Mouse (Mus musculus) liver, adult 2 months (tissue): ENCODE measurements at regions not wholly inside any gene's neighbourhood (a gene's known extent, or its start where the extent isn't known, plus 50 kb on each side); places are given as distances from the start of the nearest gene placed in this dataset.

Experiments used
- CTCF ChIP-seq: fragments of 200-500 bp; IDR thresholded peaks from 2 replicates; pipeline ENCODE4 v1.5.1; 2011; ENCODE audit warnings: low read depth, low read length, control low read depth
- POLR2A ChIP-seq: fragments of 200-500 bp; IDR thresholded peaks from 2 replicates; pipeline ENCODE4 v1.6.1; 2011; ENCODE audit warnings: low read length, control low read depth; ENCODE audit not compliant: insufficient read depth; ENCODE audit errors: extremely low read depth

GRCm38 (mm10) chr12:70712322-70713024 lies 112.8 kb upstream of the Frmd6 start:
- no peak for TF ChIP-seq POLR2A
- no peak for TF ChIP-seq CTCF
